Mouse (Mus musculus) midbrain, embryonic 14.5 days (tissue): ENCODE data around the gene Odf3. TPM values are rescaled to one million over a fixed set of nuclear protein-coding genes. Genes with fewer than 3 reads are reported as not detected.
A peak's percentile ranks its signal among the peaks of the same experiment; 100 is the strongest.

Experiments used
- ATAC-seq: fragments of 200-750 bp; cut with Nextera tagmentation; 2 replicates; pipeline ENCODE4 v1.8.0; 2017; ENCODE audit warnings: moderate number of reproducible peaks, moderate library complexity; ENCODE audit not compliant: low FRiP score, low TSS enrichment
- DNase-seq: peaks from one replicate; pipeline ENCODE4 v3.0.0-alpha.2; 2015
- H3K27ac ChIP-seq: fragments of 300-500 bp; sonication (generic); replicated peaks from 2 replicates; pipeline ENCODE4 v1.5.1; 2014; ENCODE audit warnings: mild to moderate bottlenecking, low read depth, low read length, moderate library complexity
- H3K27me3 ChIP-seq: fragments of 300-500 bp; sonication (generic); 2 replicates; pipeline ENCODE4 v1.6.1; 2014; ENCODE audit warnings: low read length, control low read depth, mixed read lengths; ENCODE audit not compliant: control insufficient read depth, insufficient read depth
- H3K36me3 ChIP-seq: fragments of 300-500 bp; sonication (generic); 2 replicates; pipeline ENCODE4 v1.6.1; 2014; ENCODE audit warnings: low read length, control low read depth; ENCODE audit not compliant: control insufficient read depth, insufficient read depth
- H3K4me1 ChIP-seq: fragments of 300-500 bp; sonication (generic); 2 replicates; pipeline ENCODE4 v1.6.1; 2014; ENCODE audit warnings: mild to moderate bottlenecking, antibody characterized with exemption, low read length, control low read depth; ENCODE audit not compliant: control insufficient read depth, insufficient read depth
- H3K4me2 ChIP-seq: fragments of 300-500 bp; sonication (generic); 2 replicates; pipeline ENCODE4 v1.6.1; 2014; ENCODE audit warnings: mild to moderate bottlenecking, low read length, moderate library complexity
- H3K4me3 ChIP-seq: fragments of 300-500 bp; sonication (generic); replicated peaks from 2 replicates; pipeline ENCODE4 v1.5.1; 2014; ENCODE audit warnings: low read depth, low read length
- H3K9ac ChIP-seq: fragments of 300-500 bp; sonication (generic); replicated peaks from 2 replicates; pipeline ENCODE4 v1.6.1; 2014; ENCODE audit warnings: mild to moderate bottlenecking, low read length, moderate library complexity
- H3K9me3 ChIP-seq: fragments of 300-500 bp; sonication (generic); 2 replicates; pipeline ENCODE4 v1.6.1; 2016; ENCODE audit warnings: low read length, control low read depth, mixed read lengths; ENCODE audit not compliant: control insufficient read depth
- WGBS: fragments of 180-500 bp; shearing (Covaris S2); extraction: QIAGEN DNeasy Blood & Tissue Kit; methylation state at CpG from one replicate; pipeline ENCODE4 v1.1.7; 2014; 5-methylcytosine and 5-hydroxymethylcytosine counted together
- polyA plus RNA-seq: library from polyadenylated mRNA; unstranded; fragments of >200 nt; fragmentation: Nextera tagmentation; extraction: Ambion mirVana; gene quantifications from 2 replicates; pipeline ENCODE4 v1.2.1, GENCODE M21; 2014

Gene Odf3
- polyA plus RNA-seq, 1 experiment from 2014 or later, result not detected

- Histone ChIP-seq H3K9ac (no peak overlapping the region), H3K27ac (no peak overlapping the region), H3K4me1 (peaks cover 16% of the 10 kb centered on the region), H3K9me3 (no peaks in the 10 kb centered on the region), H3K27me3 (no peaks in the 10 kb centered on the region), H3K36me3 (peaks cover 37% of the 10 kb centered on the region), H3K4me2 (no peak overlapping the region), H3K4me3 (no peak overlapping the region)
- no peak for ATAC-seq
- WGBS, result 89% methylated on average over 9 of the region's 9 CpGs
- DNase-seq, result no peak
Observed at GRCm38 (mm10) chr7:140853386-140853785, 5.8 kb downstream of the Odf3 start.

GRCm38 (mm10) chr7:140854483-140854882, 6.9 kb downstream of the Odf3 start:
- H3K27ac ChIP-seq, result no peak overlapping the region
- H3K36me3 ChIP-seq, result peaks cover 47% of the 10 kb centered on the region
- peaks cover 22% of the 10 kb centered on the region for H3K4me1 ChIP-seq
- ATAC-seq, result no peak
- WGBS, result 93% methylated on average over 18 of the region's 18 CpGs
- peak overlapping the region; percentile 92; the same call in 1 of the 2 replicates for H3K4me2 ChIP-seq
- no peak overlapping the region for H3K4me3 ChIP-seq
- DNase-seq, result no peak
- no peak overlapping the region for H3K9ac ChIP-seq
- no peaks in the 10 kb centered on the region for H3K27me3 ChIP-seq
- no peaks in the 10 kb centered on the region for H3K9me3 ChIP-seq

GRCm38 (mm10) chr7:140855181-140855580, 7.6 kb downstream of the Odf3 start:
- DNase-seq, result no peak
- Histone ChIP-seq H3K4me2 (peak overlapping the region; percentile 92), H3K27ac (no peak overlapping the region), H3K9me3 (no peaks in the 10 kb centered on the region), H3K36me3 (peaks cover 54% of the 10 kb centered on the region), H3K4me1 (peaks cover 22% of the 10 kb centered on the region), H3K4me3 (peak overlapping the region; percentile 85), H3K27me3 (no peaks in the 10 kb centered on the region), H3K9ac (peak overlapping the region; percentile 90; the same call in 1 of the 2 replicates)
- ATAC-seq, result no peak
- WGBS, result 80% methylated on average over 9 of the region's 9 CpGs

- Histone ChIP-seq H3K9ac (peak within 1 kb of the TSS; percentile 90), H3K4me3 (peak within 1 kb of the TSS; percentile 85), H3K4me2 (peak within 1 kb of the TSS; percentile 92), H3K4me1 (peaks cover 22% of the 10 kb centered on the region), H3K9me3 (no peaks in the 10 kb centered on the region), H3K27me3 (no peaks in the 10 kb centered on the region), H3K27ac (peak within 1 kb of the TSS; percentile 91), H3K36me3 (peaks cover 62% of the 10 kb centered on the region)
- ATAC-seq, result peak; percentile 79
- 1% methylated on average over 51 of the region's 51 CpGs for WGBS
- DNase-seq, result peak; percentile 93
Observed at GRCm38 (mm10) chr7:140855860-140856784, 8.5 kb downstream of the Odf3 start, which contains the start of gene Gm45785. TSS of gene Gm45785 (minus strand) at chr7:140856331.

- H3K4me3 ChIP-seq, result peak within 1 kb of the TSS; percentile 85
- H3K4me1 ChIP-seq, result peaks cover 22% of the 10 kb centered on the region
- DNase-seq (peak; percentile 87), ATAC-seq (peak; percentile 78)
- H3K27ac ChIP-seq, result peak within 1 kb of the TSS; percentile 91
- H3K9ac ChIP-seq, result peak within 1 kb of the TSS; percentile 90
- WGBS, result under 1% methylated on average over 50 of the region's 50 CpGs
- no peaks in the 10 kb centered on the region for H3K27me3 ChIP-seq
- peak within 1 kb of the TSS; percentile 92 for H3K4me2 ChIP-seq
- H3K9me3 ChIP-seq, result no peaks in the 10 kb centered on the region
- H3K36me3 ChIP-seq, result peaks cover 63% of the 10 kb centered on the region
Observed at GRCm38 (mm10) chr7:140856785-140857549, 9.4 kb downstream of the Odf3 start, which contains the start of gene Ric8a. TSS of gene Ric8a (plus strand) at chr7:140856957.

GRCm38 (mm10) chr7:140857550-140858505, 10.2 kb downstream of the Odf3 start, which contains the start of gene Bet1l:
TSS of gene Bet1l (minus strand) at chr7:140857577.
- H3K27ac ChIP-seq, result peak within 1 kb of the TSS; percentile 91
- peak within 1 kb of the TSS; percentile 92 for H3K4me2 ChIP-seq
- H3K36me3 ChIP-seq, result peaks cover 63% of the 10 kb centered on the region
- no peaks in the 10 kb centered on the region for H3K9me3 ChIP-seq
- H3K4me1 ChIP-seq, result peaks cover 22% of the 10 kb centered on the region
- no peaks in the 10 kb centered on the region for H3K27me3 ChIP-seq
- peak; percentile 28 for ATAC-seq
- peak within 1 kb of the TSS; percentile 90 for H3K9ac ChIP-seq
- peak within 1 kb of the TSS; percentile 85 for H3K4me3 ChIP-seq
- whole genome bisulfite sequencing, result 40% methylated on average over 40 of the region's 40 CpGs
- DNase-seq, result no peak

GRCm38 (mm10) chr7:140858746-140859145, 11.1 kb downstream of the Odf3 start:
- Histone ChIP-seq H3K4me1 (peaks cover 22% of the 10 kb centered on the region), H3K4me2 (peak overlapping the region; percentile 92), H3K9ac (peak overlapping the region; percentile 90; the same call in 1 of the 2 replicates), H3K9me3 (no peaks in the 10 kb centered on the region), H3K27ac (no peak overlapping the region), H3K36me3 (peaks cover 63% of the 10 kb centered on the region), H3K27me3 (no peaks in the 10 kb centered on the region), H3K4me3 (peak overlapping the region; percentile 85)
- 96% methylated on average over 8 of the region's 8 CpGs for WGBS
- no peak for ATAC-seq
- DNase-seq, result no peak

- Histone ChIP-seq H3K9ac (no peak overlapping the region), H3K4me1 (peaks cover 21% of the 10 kb centered on the region), H3K36me3 (peaks cover 67% of the 10 kb centered on the region), H3K4me3 (no peak overlapping the region), H3K9me3 (no peaks in the 10 kb centered on the region), H3K27ac (no peak overlapping the region), H3K4me2 (no peak overlapping the region), H3K27me3 (no peaks in the 10 kb centered on the region)
- WGBS, result 63% methylated on average over 6 of the region's 6 CpGs
- no peak for ATAC-seq
- DNase-seq, result no peak
Observed at GRCm38 (mm10) chr7:140859997-140860396, 12.4 kb downstream of the Odf3 start.
